ENCODE assay signal across 30 mouse cellular contexts in genomic region chr7:141068351-141068750, GRCm38 (mm10). TPM values are rescaled to one million over a fixed set of nuclear protein-coding genes. Genes with fewer than 3 reads are reported as not detected.
A peak's percentile ranks its signal among the peaks of the same experiment; 100 is the strongest.
DNase-seq lines count a peak whose midpoint lies in the region; ATAC-seq and TF ChIP-seq lines count a peak whose summit lies in the region.
"Had no signal": no experiment of that assay in that cellular context is flagged by ENCODE, and none has a peak within 500 bp of the region (broad histone marks: within the 10 kb centered on the region; RNA-seq: fewer than 3 reads in every experiment).

No protein-coding gene starts in this region.

- H3K4me1 ChIP-seq in embryonic facial prominence, embryonic 14.5 days (ENCODE audit: control insufficient read depth, insufficient read depth, low read length): peaks cover 8% of the 10 kb centered on the region; the same call in 1 of the 2 replicates
- peaks cover 26% of the 10 kb centered on the region for H3K4me1 ChIP-seq in embryonic facial prominence, embryonic 10.5 days
- peaks cover 6% of the 10 kb centered on the region for H3K4me1 ChIP-seq in cortical plate, adult 2 months (ENCODE audit: control insufficient read depth, insufficient read depth, low read length)
- peaks cover 21% of the 10 kb centered on the region; the same call in 1 of the 2 replicates for H3K4me1 ChIP-seq in midbrain, embryonic 16.5 days (ENCODE audit: control insufficient read depth, insufficient read depth, low read length)

- WGBS in embryonic facial prominence, embryonic 14.5 days: 76% methylated on average over 19 of the region's 19 CpGs
- WGBS in embryonic facial prominence, embryonic 10.5 days: 83% methylated on average over 19 of the region's 19 CpGs
- 78% methylated on average over 19 of the region's 19 CpGs for WGBS in midbrain, embryonic 16.5 days

- peak; percentile 17; the same call in 1 of the 2 replicates for TF ChIP-seq POLR2A in cortical plate, adult 2 months (IDR thresholded peaks at IDR 0.05; ENCODE audit: extremely low read depth, insufficient read depth, low read length)

- H3K9me3 ChIP-seq in embryonic facial prominence, embryonic 14.5 days (ENCODE audit: control insufficient read depth, low read length): no peaks in the 10 kb centered on the region
- no peaks in the 10 kb centered on the region for H3K9me3 ChIP-seq in embryonic facial prominence, embryonic 10.5 days
- no peaks in the 10 kb centered on the region for H3K9me3 ChIP-seq in midbrain, embryonic 16.5 days (replicated peaks; ENCODE audit: control insufficient read depth, low read length, poor library complexity, severe bottlenecking)
- H3K9me3 ChIP-seq: embryonic facial prominence, embryonic 13.5 days; forebrain, embryonic 10.5 days; forebrain, embryonic 13.5 days; G1E; heart, embryonic 15.5 days; hindbrain, embryonic 10.5 days; hindbrain, embryonic 13.5 days had no signal

- DNase-seq in embryonic facial prominence, embryonic 14.5 days (ENCODE audit: low spot score): no peak
- no peak for DNase-seq in embryonic facial prominence, embryonic 10.5 days (ENCODE audit: low spot score)
- DNase-seq in thymus, postnatal 4 days: peak; percentile 58
- no peak for DNase-seq in thymus, postnatal 25 days
- DNase-seq in natural killer cell, adult 2 months (ENCODE audit: low spot score in 2 of 2): no peak
- DNase-seq: adrenal gland, postnatal 14 days; B cell, adult 2 months; cerebellum, adult 11 months; cerebellum, postnatal 10 days; gastrocnemius, postnatal 10 days; gastrocnemius, postnatal 36 days; heart, postnatal 10 days; heart, postnatal 36 days had no signal

- no peak for ATAC-seq in embryonic facial prominence, embryonic 14.5 days (ENCODE audit: low read depth)
- ATAC-seq in midbrain, embryonic 16.5 days: no peak
- ATAC-seq: CD4-positive, CD25-positive, alpha-beta regulatory T cell, adult 4 months; forebrain, embryonic 13.5 days; forebrain, embryonic 16.5 days; hindbrain, embryonic 16.5 days; inflammation-experienced regulatory T-cells, adult 6 months; intestine, embryonic 16.5 days; Patski had no signal

- peaks cover 45% of the 10 kb centered on the region for H3K36me3 ChIP-seq in embryonic facial prominence, embryonic 14.5 days (ENCODE audit: control insufficient read depth, insufficient read depth, low read length)
- H3K36me3 ChIP-seq in embryonic facial prominence, embryonic 10.5 days (replicated peaks): peaks cover 56% of the 10 kb centered on the region
- H3K36me3 ChIP-seq in midbrain, embryonic 16.5 days (ENCODE audit: control insufficient read depth, insufficient read depth, low read length): peaks cover 42% of the 10 kb centered on the region
- H3K36me3 ChIP-seq: G1E; heart, embryonic 15.5 days had no signal

- no peak for TF ChIP-seq CTCF in cortical plate, adult 2 months (IDR thresholded peaks at IDR 0.05; ENCODE audit: extremely low read depth, insufficient read depth, low read length)

- peaks cover 17% of the 10 kb centered on the region for H3K27me3 ChIP-seq in embryonic facial prominence, embryonic 14.5 days (replicated peaks; ENCODE audit: control insufficient read depth, insufficient read depth, low read length)
- H3K27me3 ChIP-seq in embryonic facial prominence, embryonic 10.5 days (replicated peaks; ENCODE audit: low read depth, poor library complexity, severe bottlenecking): peaks cover 31% of the 10 kb centered on the region
- no peaks in the 10 kb centered on the region for H3K27me3 ChIP-seq in midbrain, embryonic 16.5 days (ENCODE audit: control insufficient read depth, insufficient read depth, low read depth, low read length)

- no peak overlapping the region for H3K27ac ChIP-seq in embryonic facial prominence, embryonic 14.5 days (replicated peaks; ENCODE audit: low read depth, low read length)
- no peak overlapping the region for H3K27ac ChIP-seq in embryonic facial prominence, embryonic 10.5 days (replicated peaks)
- H3K27ac ChIP-seq in cortical plate, adult 2 months (ENCODE audit: insufficient read depth, low read length): no peak overlapping the region
- no peak overlapping the region for H3K27ac ChIP-seq in midbrain, embryonic 16.5 days (ENCODE audit: low read length)
- H3K27ac ChIP-seq: embryonic facial prominence, embryonic 13.5 days; forebrain, embryonic 10.5 days; forebrain, embryonic 13.5 days; heart, embryonic 15.5 days; hindbrain, embryonic 10.5 days; hindbrain, embryonic 13.5 days had no signal

- H3K4me3 ChIP-seq in embryonic facial prominence, embryonic 14.5 days (ENCODE audit: low read depth, low read length): no peak overlapping the region
- H3K4me3 ChIP-seq in embryonic facial prominence, embryonic 10.5 days: no peak overlapping the region
- no peak overlapping the region for H3K4me3 ChIP-seq in cortical plate, adult 2 months (ENCODE audit: insufficient read depth, low read length)
- no peak overlapping the region for H3K4me3 ChIP-seq in midbrain, embryonic 16.5 days (ENCODE audit: low read depth, low read length)
- H3K4me3 ChIP-seq: embryonic facial prominence, embryonic 13.5 days; forebrain, embryonic 10.5 days; forebrain, embryonic 13.5 days; heart, embryonic 15.5 days; hindbrain, embryonic 10.5 days; hindbrain, embryonic 13.5 days had no signal

- H3K9ac ChIP-seq in embryonic facial prominence, embryonic 14.5 days (ENCODE audit: low read depth, low read length): 0 out of 2 replicates have a peak overlapping the region, but pooled peaks have one; percentile 1
- no peak overlapping the region for H3K9ac ChIP-seq in midbrain, embryonic 16.5 days (ENCODE audit: low read depth, low read length)
- H3K9ac ChIP-seq: embryonic facial prominence, embryonic 13.5 days; forebrain, embryonic 13.5 days; heart, embryonic 15.5 days; hindbrain, embryonic 13.5 days had no signal

- no peak overlapping the region for H3K4me2 ChIP-seq in embryonic facial prominence, embryonic 14.5 days (ENCODE audit: low read depth, low read length)
- H3K4me2 ChIP-seq in midbrain, embryonic 16.5 days (ENCODE audit: low read length): no peak overlapping the region
- H3K4me2 ChIP-seq: embryonic facial prominence, embryonic 13.5 days; forebrain, embryonic 13.5 days; heart, embryonic 11.5 days; heart, embryonic 15.5 days; hindbrain, embryonic 13.5 days had no signal

RNA-seq across cellular contexts. Expression of gene B4galnt4, which starts 7.4 kb away (rescaled TPM):
- polyA plus RNA-seq in embryonic facial prominence, embryonic 14.5 days (2014; fragmentation: Nextera tagmentation; extraction: Ambion mirVana): 6.6 and 10.3 TPM in 2 replicates
- polyA plus RNA-seq in embryonic facial prominence, embryonic 10.5 days (2016; fragmentation: Nextera tagmentation; extraction: Ambion mirVana): 26.5 and 27.7 TPM in 2 replicates
- 109 and 125 TPM in 2 replicates for polyA plus RNA-seq in cortical plate, adult 2 months (2012; rRNA removed)
- polyA plus RNA-seq in midbrain, embryonic 16.5 days (2015; fragmentation: Nextera tagmentation; extraction: Ambion mirVana): 59.5 and 65.7 TPM in 2 replicates
- polyA plus RNA-seq: G1E had no signal

RNA-seq across cellular contexts. Expression of gene Pkp3, which starts 9.7 kb away (rescaled TPM):
- 30.0 and 33.5 TPM in 2 replicates for polyA plus RNA-seq in embryonic facial prominence, embryonic 14.5 days (2014; fragmentation: Nextera tagmentation; extraction: Ambion mirVana)
- 9.4 and 9.6 TPM in 2 replicates for polyA plus RNA-seq in embryonic facial prominence, embryonic 10.5 days (2016; fragmentation: Nextera tagmentation; extraction: Ambion mirVana)
- polyA plus RNA-seq in cortical plate, adult 2 months (2012; rRNA removed): 0.06 and 0.15 TPM in 2 replicates
- 0.06 TPM in 1 of 2 replicates, not detected in the other for polyA plus RNA-seq in midbrain, embryonic 16.5 days (2015; fragmentation: Nextera tagmentation; extraction: Ambion mirVana)
- polyA plus RNA-seq: forebrain, embryonic 13.5 days; forebrain, embryonic 16.5 days; G1E had no signal

RNA-seq across cellular contexts. Expression of gene Sigirr, which starts 32.0 kb away (rescaled TPM):
- 4.0 and 4.4 TPM in 2 replicates for polyA plus RNA-seq in embryonic facial prominence, embryonic 14.5 days (2014; fragmentation: Nextera tagmentation; extraction: Ambion mirVana)
- polyA plus RNA-seq in embryonic facial prominence, embryonic 10.5 days (2016; fragmentation: Nextera tagmentation; extraction: Ambion mirVana): 2.2 and 2.3 TPM in 2 replicates
- polyA plus RNA-seq in cortical plate, adult 2 months (2012; rRNA removed): 4.0 and 4.3 TPM in 2 replicates
- polyA plus RNA-seq in midbrain, embryonic 16.5 days (2015; fragmentation: Nextera tagmentation; extraction: Ambion mirVana): 1.7 and 2.0 TPM in 2 replicates

RNA-seq across cellular contexts. Expression of gene Gm17387, which starts 39.4 kb away (rescaled TPM):
- polyA plus RNA-seq in embryonic facial prominence, embryonic 14.5 days (2014; fragmentation: Nextera tagmentation; extraction: Ambion mirVana): not detected in 2 replicates
- polyA plus RNA-seq in embryonic facial prominence, embryonic 10.5 days (2016; fragmentation: Nextera tagmentation; extraction: Ambion mirVana): not detected in 2 replicates
- polyA plus RNA-seq in cortical plate, adult 2 months (2012; rRNA removed): not detected in 2 replicates
- not detected in 2 replicates for polyA plus RNA-seq in midbrain, embryonic 16.5 days (2015; fragmentation: Nextera tagmentation; extraction: Ambion mirVana)
- polyA plus RNA-seq: CD4-positive, CD25-positive, alpha-beta regulatory T cell, adult 4 months; cerebellum, adult 2 months; embryonic facial prominence, embryonic 13.5 days; forebrain, embryonic 10.5 days; forebrain, embryonic 13.5 days; forebrain, embryonic 16.5 days; G1E; heart, embryonic 11.5 days; heart, embryonic 15.5 days; hindbrain, embryonic 10.5 days; hindbrain, embryonic 13.5 days; hindbrain, embryonic 16.5 days; inflammation-experienced regulatory T-cells, adult 6 months; intestine, embryonic 16.5 days; Patski had no signal

RNA-seq across cellular contexts. Expression of gene Ano9, which starts 49.3 kb away (rescaled TPM):
- polyA plus RNA-seq in embryonic facial prominence, embryonic 14.5 days (2014; fragmentation: Nextera tagmentation; extraction: Ambion mirVana): 3.7 and 5.0 TPM in 2 replicates
- 1.8 and 2.5 TPM in 2 replicates for polyA plus RNA-seq in embryonic facial prominence, embryonic 10.5 days (2016; fragmentation: Nextera tagmentation; extraction: Ambion mirVana)
- polyA plus RNA-seq in cortical plate, adult 2 months (2012; rRNA removed): 0.08 TPM in 1 of 2 replicates, not detected in the other
- polyA plus RNA-seq in midbrain, embryonic 16.5 days (2015; fragmentation: Nextera tagmentation; extraction: Ambion mirVana): 0.28 and 0.42 TPM in 2 replicates
- polyA plus RNA-seq: CD4-positive, CD25-positive, alpha-beta regulatory T cell, adult 4 months; forebrain, embryonic 13.5 days; G1E; inflammation-experienced regulatory T-cells, adult 6 months had no signal
